Mouse (Mus musculus): ENCODE measurements around the gene Ipo13. TPM values are rescaled to one million over a fixed set of nuclear protein-coding genes. Genes with fewer than 3 reads are reported as not detected.

Ipo13 gene
- polyA plus RNA-seq (2015; fragmentation: Nextera tagmentation; extraction: Ambion mirVana), result 33.4 and 48.1 TPM in 2 replicates

DNA sequence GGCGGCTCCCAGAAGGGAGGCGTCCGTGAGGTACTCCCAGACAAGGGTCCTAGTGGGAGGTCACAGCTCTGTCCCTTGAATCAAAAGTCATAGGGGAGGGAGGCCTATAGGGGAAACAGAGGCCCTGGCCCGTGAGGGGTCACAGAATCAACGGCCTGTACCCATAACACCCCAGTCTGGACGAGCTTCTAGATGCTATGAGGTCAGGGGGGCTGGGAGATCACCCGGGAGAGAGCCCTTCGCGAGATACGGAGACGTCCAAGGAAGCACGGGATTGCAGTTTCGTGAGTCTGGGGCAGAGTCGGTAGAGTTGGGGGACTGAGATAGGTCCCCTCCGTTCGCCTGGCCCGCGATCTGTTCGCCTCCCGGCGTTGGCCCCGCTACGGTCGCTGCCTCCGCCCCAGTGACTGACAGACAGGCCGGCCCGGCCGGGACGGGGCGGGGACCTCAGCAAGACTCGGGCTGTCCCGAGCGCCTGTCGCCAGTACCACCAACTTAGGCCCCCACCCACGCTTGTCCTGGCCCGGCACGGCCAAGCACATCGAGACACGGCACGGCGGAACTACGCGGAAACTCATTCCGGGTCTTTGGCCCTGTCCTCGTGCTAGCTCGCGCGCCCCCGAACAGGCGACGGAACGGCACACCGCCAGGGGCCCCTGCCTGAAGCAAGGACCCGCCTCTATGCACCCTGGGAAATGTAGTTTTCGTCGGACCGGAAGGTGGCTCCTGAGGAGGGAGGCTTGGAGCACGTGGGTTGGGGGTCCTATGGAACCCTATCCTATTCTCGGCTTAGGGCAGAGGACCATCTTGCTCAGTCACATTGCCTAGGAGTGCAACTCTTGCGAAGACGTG, at the start of gene Ipo13:
Ipo13 (minus strand) TSS at position 409 of the 852 bp plus-strand sequence.
- Histone ChIP-seq H3K9ac (peak within 1 kb of the TSS; percentile 63), H3K27me3 (no peaks in the 10 kb centered on the region), H3K27ac (peak within 1 kb of the TSS; percentile 87), H3K36me3 (peaks cover 5% of the 10 kb centered on the region), H3K4me2 (peak within 1 kb of the TSS; percentile 88), H3K9me3 (replicated peaks) (no peaks in the 10 kb centered on the region), H3K4me3 (peak within 1 kb of the TSS; percentile 74), H3K4me1 (replicated peaks) (peaks cover 57% of the 10 kb centered on the region)
- ATAC-seq (replicated peaks; ENCODE audit: insufficient number of reproducible peaks, insufficient read depth, low FRiP score, low read depth), result peak; percentile 92
- under 1% methylated on average over 61 of the region's 61 CpGs for WGBS

- H3K27me3 ChIP-seq, result no peaks in the 10 kb centered on the region
- peaks cover 17% of the 10 kb centered on the region for H3K4me1 ChIP-seq (replicated peaks)
- no peaks in the 10 kb centered on the region for H3K9me3 ChIP-seq (replicated peaks)
- peaks cover 5% of the 10 kb centered on the region for H3K36me3 ChIP-seq
- WGBS, result 27% methylated on average over 4 of the region's 4 CpGs
- no peak overlapping the region for H3K4me3 ChIP-seq
- peak; percentile 48; the same call in 1 of the 2 replicates for ATAC-seq (replicated peaks; ENCODE audit: insufficient number of reproducible peaks, insufficient read depth, low FRiP score, low read depth)
- no peak overlapping the region for H3K9ac ChIP-seq
- peak overlapping the region; percentile 71 for H3K27ac ChIP-seq
- H3K4me2 ChIP-seq, result no peak overlapping the region; the same call in 1 of the 2 replicates
Observed at GRCm38 (mm10) chr4:117957492-117957891, 42.7 kb upstream of the Ipo13 start.

DNA sequence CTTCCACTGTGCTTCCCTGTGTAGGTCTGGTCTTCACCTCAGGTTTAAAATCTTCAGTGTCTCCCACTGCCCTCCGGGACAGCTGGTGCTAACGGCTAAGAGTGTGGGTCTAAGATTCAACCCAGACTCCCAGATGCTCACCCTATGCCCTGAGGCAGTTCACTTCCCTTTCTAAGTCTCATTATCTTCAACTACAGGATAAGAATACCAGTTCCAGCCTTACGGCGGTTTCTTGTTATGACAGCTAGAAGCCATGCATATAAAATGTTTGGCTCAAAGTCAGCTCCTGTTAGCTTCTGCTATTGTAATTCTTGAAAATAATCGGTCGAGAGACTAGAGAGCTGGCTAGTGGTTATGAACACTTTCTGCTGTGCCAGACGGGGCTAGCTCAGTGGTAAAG, 32.7 kb upstream of the Ipo13 start:
- no peak for ATAC-seq (replicated peaks; ENCODE audit: insufficient number of reproducible peaks, insufficient read depth, low FRiP score, low read depth)
- H3K9me3 ChIP-seq (replicated peaks), result no peaks in the 10 kb centered on the region
- H3K27ac ChIP-seq, result no peak overlapping the region
- H3K27me3 ChIP-seq, result no peaks in the 10 kb centered on the region
- 63% methylated on average over 7 of the region's 7 CpGs for WGBS
- no peak overlapping the region for H3K9ac ChIP-seq
- peaks cover 10% of the 10 kb centered on the region for H3K4me1 ChIP-seq (replicated peaks)
- H3K4me3 ChIP-seq, result no peak overlapping the region
- H3K4me2 ChIP-seq, result no peak overlapping the region
- peaks cover 4% of the 10 kb centered on the region; the same call in 1 of the 2 replicates for H3K36me3 ChIP-seq

DNA sequence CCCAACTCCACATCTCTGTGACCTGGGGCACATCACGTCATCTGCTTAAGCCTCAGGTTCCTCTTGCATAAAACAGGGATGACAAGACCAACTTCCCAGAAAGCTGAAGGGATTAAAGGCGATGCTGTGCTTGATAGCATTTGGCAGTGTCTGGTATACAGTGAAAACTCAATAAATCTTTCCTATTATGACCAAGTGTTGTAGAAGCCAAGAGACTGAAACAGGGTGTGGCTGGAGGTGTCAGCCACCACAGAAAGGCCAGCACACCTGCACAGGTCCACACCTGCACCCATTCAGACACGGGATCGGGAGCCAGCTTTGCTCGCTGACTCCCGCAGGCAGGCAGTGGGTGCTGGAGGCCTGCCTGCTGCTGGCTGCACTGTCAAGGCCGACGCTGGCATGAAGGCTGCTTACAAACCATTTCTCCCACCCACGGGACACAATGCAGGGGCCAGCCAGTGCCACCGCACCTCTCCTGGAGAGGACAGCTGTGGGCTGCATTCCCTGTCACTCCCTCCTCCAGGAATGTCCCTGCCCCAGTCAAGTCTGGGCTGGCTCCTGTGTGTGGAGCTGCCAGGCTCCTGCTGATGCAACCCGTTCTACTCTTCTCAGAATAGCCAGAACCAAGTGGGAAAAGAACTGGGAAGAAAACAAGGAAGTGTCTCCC, 32.0 kb upstream of the Ipo13 start:
- no peak overlapping the region for H3K27ac ChIP-seq
- H3K27me3 ChIP-seq, result no peaks in the 10 kb centered on the region
- WGBS, result 71% methylated on average over 11 of the region's 11 CpGs
- H3K4me1 ChIP-seq (replicated peaks), result peaks cover 10% of the 10 kb centered on the region
- no peak for ATAC-seq (replicated peaks; ENCODE audit: insufficient number of reproducible peaks, insufficient read depth, low FRiP score, low read depth)
- H3K4me3 ChIP-seq, result no peak overlapping the region
- no peaks in the 10 kb centered on the region for H3K36me3 ChIP-seq
- no peaks in the 10 kb centered on the region for H3K9me3 ChIP-seq (replicated peaks)
- no peak overlapping the region for H3K4me2 ChIP-seq
- no peak overlapping the region for H3K9ac ChIP-seq

DNA sequence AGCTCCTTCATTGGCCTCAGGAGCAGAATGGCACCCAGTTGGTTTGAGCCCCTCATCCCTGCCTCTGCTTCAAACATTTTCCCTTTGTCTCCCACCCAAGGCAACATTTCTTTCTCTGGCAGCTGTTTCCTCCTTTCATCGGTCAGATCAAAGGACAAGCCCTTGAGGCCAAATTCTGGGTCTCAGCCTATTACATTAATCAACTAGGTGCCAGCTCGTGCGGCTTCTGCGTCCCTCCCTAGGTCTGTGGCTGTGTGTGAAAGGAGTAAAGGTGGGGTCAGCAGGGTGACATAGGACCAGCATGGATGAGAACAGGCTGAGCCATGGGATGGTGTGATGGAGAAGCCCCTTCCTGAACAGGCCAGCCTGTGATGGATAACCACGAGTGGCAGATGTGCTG, 28.5 kb upstream of the Ipo13 start:
- peaks cover 10% of the 10 kb centered on the region for H3K4me1 ChIP-seq (replicated peaks)
- H3K4me3 ChIP-seq, result no peak overlapping the region
- H3K9me3 ChIP-seq (replicated peaks), result no peaks in the 10 kb centered on the region
- WGBS, result 67% methylated on average over 5 of the region's 5 CpGs
- H3K4me2 ChIP-seq, result no peak overlapping the region
- no peak for ATAC-seq (replicated peaks; ENCODE audit: insufficient number of reproducible peaks, insufficient read depth, low FRiP score, low read depth)
- H3K36me3 ChIP-seq, result peaks cover 9% of the 10 kb centered on the region
- no peak overlapping the region for H3K9ac ChIP-seq
- H3K27ac ChIP-seq, result no peak overlapping the region
- H3K27me3 ChIP-seq, result no peaks in the 10 kb centered on the region

DNA sequence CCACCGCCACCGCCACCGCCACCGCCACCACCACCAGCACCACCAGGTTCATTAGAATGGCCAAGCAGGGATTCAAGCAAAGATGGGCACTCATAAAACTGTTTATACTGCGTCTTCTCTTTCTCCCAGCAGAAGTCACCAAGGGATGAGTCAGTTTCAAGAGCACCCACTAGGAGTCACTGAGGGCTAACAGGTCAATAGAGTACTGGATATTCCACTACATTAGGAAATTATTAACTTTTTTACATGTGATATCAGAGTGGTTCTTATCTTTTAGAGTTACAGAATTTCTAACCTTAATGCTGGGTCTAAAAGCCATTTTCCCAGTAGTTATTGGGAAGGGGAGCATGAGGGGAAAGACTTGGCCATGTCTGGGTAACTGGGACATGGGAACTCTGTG, 22.2 kb upstream of the Ipo13 start:
- no peaks in the 10 kb centered on the region for H3K4me1 ChIP-seq (replicated peaks)
- H3K9ac ChIP-seq, result no peak overlapping the region
- 93% methylated on average over 5 of the region's 5 CpGs for WGBS
- no peaks in the 10 kb centered on the region for H3K9me3 ChIP-seq (replicated peaks)
- no peak overlapping the region for H3K27ac ChIP-seq
- H3K4me3 ChIP-seq, result no peak overlapping the region
- H3K36me3 ChIP-seq, result peaks cover 9% of the 10 kb centered on the region
- no peak overlapping the region for H3K4me2 ChIP-seq
- no peak for ATAC-seq (replicated peaks; ENCODE audit: insufficient number of reproducible peaks, insufficient read depth, low FRiP score, low read depth)
- no peaks in the 10 kb centered on the region for H3K27me3 ChIP-seq

DNA sequence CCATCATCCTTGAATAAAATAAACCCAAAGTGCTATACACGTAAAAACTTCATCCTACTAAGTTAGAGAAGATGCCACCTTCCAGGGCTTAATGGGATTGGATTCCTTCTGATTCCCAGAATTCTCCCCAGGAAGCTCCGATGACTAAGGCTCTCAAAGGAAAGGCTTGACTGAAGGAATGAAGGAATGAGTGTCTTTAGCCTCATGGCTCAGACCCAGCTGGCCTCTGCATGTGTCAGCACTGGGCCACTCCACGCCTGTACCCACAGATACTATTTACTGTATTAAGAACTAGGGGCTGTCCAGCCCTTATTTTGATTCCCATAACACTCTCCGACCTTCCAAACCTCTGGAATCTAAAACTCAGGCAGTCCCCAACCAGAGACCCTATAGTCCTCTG, 19.3 kb upstream of the Ipo13 start:
- Histone ChIP-seq H3K4me2 (no peak overlapping the region), H3K27me3 (peaks cover 19% of the 10 kb centered on the region; the same call in 1 of the 2 replicates), H3K9me3 (replicated peaks) (no peaks in the 10 kb centered on the region), H3K9ac (no peak overlapping the region), H3K27ac (no peak overlapping the region), H3K4me3 (no peak overlapping the region), H3K36me3 (no peaks in the 10 kb centered on the region), H3K4me1 (replicated peaks) (peaks cover 9% of the 10 kb centered on the region)
- no peak for ATAC-seq (replicated peaks; ENCODE audit: insufficient number of reproducible peaks, insufficient read depth, low FRiP score, low read depth)
- 82% methylated on average over 4 of the region's 4 CpGs for WGBS

DNA sequence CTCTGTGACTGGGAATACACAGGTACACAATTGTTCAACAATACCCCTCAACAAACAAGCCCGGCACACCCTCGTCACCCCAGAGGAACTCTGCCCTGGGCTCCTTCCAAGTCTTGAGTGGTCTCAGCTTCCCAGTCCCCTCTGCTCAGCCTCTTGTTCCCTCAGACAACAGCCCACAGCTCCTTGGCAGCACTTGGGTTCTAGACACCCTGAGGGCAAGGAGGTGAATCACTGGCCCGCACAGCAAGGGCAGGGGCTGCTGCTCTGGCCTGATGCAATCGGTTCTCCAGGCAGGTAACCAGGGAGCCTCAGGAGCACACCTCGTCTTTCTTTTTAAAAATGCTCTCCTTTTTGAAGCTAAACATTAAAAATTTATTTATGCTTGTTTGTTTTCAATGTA, 18.4 kb upstream of the Ipo13 start:
- ATAC-seq (replicated peaks; ENCODE audit: insufficient number of reproducible peaks, insufficient read depth, low FRiP score, low read depth), result no peak

GRCm38 (mm10) chr4:117929391-117929881, 14.6 kb upstream of the Ipo13 start, which contains the start of gene Artn:
Gene Artn (minus strand): TSS chr4:117929763.
- WGBS, result under 1% methylated on average over 33 of the region's 33 CpGs
- Histone ChIP-seq H3K4me1 (replicated peaks) (peaks cover 37% of the 10 kb centered on the region), H3K27ac (peak within 1 kb of the TSS; percentile 48; the same call in 1 of the 2 replicates), H3K27me3 (peaks cover 57% of the 10 kb centered on the region), H3K4me2 (peak within 1 kb of the TSS; percentile 90), H3K4me3 (peak within 1 kb of the TSS; percentile 49), H3K36me3 (no peaks in the 10 kb centered on the region), H3K9ac (peak within 1 kb of the TSS; percentile 51), H3K9me3 (replicated peaks) (no peaks in the 10 kb centered on the region)
- ATAC-seq (replicated peaks; ENCODE audit: insufficient number of reproducible peaks, insufficient read depth, low FRiP score, low read depth), result peak; percentile 19

More for the DNA sequence above, 18.4 kb upstream of the Ipo13 start:
- Histone ChIP-seq H3K27ac (no peak overlapping the region), H3K4me1 (replicated peaks) (peaks cover 17% of the 10 kb centered on the region), H3K36me3 (no peaks in the 10 kb centered on the region), H3K27me3 (peaks cover 27% of the 10 kb centered on the region), H3K4me2 (no peak overlapping the region), H3K9me3 (replicated peaks) (no peaks in the 10 kb centered on the region), H3K9ac (no peak overlapping the region), H3K4me3 (no peak overlapping the region)
- 80% methylated on average over 5 of the region's 5 CpGs for WGBS

DNA sequence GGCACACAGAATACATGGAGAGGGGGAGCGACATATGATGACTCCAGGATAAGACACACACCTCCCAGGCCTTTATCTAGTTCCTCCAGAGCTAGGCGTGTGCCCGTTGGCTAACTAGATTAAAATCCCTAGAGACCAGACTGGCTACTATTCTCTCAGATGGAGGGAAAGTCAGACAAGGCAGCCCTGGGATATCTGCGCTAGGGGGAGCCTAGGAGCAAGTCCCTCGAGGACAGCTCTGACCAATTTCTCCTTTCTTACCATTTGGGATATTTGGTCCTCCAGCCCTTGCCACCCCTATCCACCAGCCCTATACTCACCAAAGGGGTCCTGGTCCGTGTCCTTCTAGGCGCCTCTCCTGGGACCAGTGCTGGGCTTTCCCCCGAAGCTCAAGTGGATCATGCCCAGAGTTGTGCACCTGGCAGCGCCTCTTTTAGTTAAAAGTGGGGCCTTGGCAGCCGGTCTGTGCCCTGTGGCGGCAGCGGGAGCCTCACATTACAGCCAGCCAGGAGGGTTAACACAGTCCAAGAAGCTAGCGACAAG, 14.0 kb upstream of the Ipo13 start:
- H3K4me2 ChIP-seq, result peak overlapping the region; percentile 90
- peak overlapping the region; percentile 51 for H3K9ac ChIP-seq
- peak overlapping the region; percentile 48; the same call in 1 of the 2 replicates for H3K27ac ChIP-seq
- ATAC-seq (replicated peaks; ENCODE audit: insufficient number of reproducible peaks, insufficient read depth, low FRiP score, low read depth), result 0 out of 2 replicates have a peak, but pooled peaks have one; percentile 10
- no peaks in the 10 kb centered on the region for H3K36me3 ChIP-seq
- H3K4me1 ChIP-seq (replicated peaks), result peaks cover 44% of the 10 kb centered on the region
- peak overlapping the region; percentile 49 for H3K4me3 ChIP-seq
- H3K27me3 ChIP-seq, result peaks cover 57% of the 10 kb centered on the region
- H3K9me3 ChIP-seq (replicated peaks), result no peaks in the 10 kb centered on the region
- WGBS, result 1% methylated on average over 13 of the region's 13 CpGs

- WGBS, result 18% methylated on average over 6 of the region's 6 CpGs
- peak overlapping the region; percentile 90; the same call in 1 of the 2 replicates for H3K4me2 ChIP-seq
Observed at GRCm38 (mm10) chr4:117928234-117928633, 13.4 kb upstream of the Ipo13 start.

More at GRCm38 (mm10) chr4:117928234-117928633, 13.4 kb upstream of the Ipo13 start:
- Histone ChIP-seq H3K9ac (no peak overlapping the region), H3K4me3 (no peak overlapping the region), H3K36me3 (no peaks in the 10 kb centered on the region), H3K9me3 (replicated peaks) (no peaks in the 10 kb centered on the region), H3K4me1 (replicated peaks) (peaks cover 49% of the 10 kb centered on the region), H3K27ac (no peak overlapping the region), H3K27me3 (peaks cover 57% of the 10 kb centered on the region)
- ATAC-seq (replicated peaks; ENCODE audit: insufficient number of reproducible peaks, insufficient read depth, low FRiP score, low read depth), result no peak
